Mouse (Mus musculus): ENCODE data around the gene Pacsin1. TPM values are rescaled to one million over a fixed set of nuclear protein-coding genes. Genes with fewer than 3 reads are reported as not detected.

Gene Pacsin1
- 0.99 and 1.5 TPM in 2 replicates for polyA plus RNA-seq (2015; fragmentation: Nextera tagmentation; extraction: Ambion mirVana)

DNA sequence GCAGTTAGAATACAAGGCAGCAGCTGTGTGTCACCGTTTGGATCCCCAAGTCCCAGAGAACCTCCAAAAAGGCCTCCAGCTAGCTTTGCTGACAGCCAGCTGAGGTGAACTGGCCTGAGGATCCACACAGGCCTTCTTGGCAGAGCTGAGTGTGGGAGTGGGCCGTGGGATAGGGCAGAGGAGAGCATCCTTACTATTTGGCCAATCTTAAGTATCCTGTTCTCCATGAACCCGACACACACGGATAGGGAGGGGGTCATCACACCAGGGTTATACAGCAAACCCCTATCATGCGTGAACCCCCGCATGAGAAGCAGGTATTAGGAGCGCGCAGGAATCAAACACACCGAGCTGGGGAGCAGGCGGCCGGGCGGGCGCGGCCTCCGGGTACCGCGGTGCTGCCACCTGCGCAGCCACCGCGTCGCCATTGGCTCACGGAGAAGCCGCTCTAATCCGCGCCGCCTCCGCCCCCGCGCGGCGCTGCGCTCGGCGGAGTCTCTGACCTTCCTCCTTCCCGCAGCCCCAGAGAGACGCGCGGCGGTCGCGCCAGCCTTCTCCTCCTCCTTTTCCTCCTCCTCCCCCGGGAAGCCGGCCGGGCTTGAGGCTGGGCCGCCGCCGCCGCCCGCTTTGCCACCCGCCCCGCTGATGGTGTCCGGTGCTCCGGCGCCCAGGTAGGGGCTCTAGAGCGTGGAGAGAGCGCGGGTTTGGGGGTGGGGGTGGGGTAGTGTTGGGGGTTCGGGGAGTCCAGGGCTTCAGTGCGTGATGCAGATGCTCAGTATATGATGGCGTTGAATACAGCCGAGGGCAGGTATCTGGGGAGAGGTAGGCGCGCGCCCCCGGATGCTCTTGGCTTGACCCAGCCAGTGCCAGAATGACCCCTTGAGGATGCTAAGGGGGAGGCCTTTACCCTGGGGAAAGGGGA lies at the start of gene Pacsin1:
Gene Pacsin1 (plus strand): TSS at position 421 of the 922 bp plus-strand sequence.
- WGBS, result 1% methylated on average over 58 of the region's 65 CpGs
- H3K9me3 ChIP-seq (replicated peaks), result no peaks in the 10 kb centered on the region
- ATAC-seq (replicated peaks; ENCODE audit: low FRiP score), result peak; percentile 67

DNA sequence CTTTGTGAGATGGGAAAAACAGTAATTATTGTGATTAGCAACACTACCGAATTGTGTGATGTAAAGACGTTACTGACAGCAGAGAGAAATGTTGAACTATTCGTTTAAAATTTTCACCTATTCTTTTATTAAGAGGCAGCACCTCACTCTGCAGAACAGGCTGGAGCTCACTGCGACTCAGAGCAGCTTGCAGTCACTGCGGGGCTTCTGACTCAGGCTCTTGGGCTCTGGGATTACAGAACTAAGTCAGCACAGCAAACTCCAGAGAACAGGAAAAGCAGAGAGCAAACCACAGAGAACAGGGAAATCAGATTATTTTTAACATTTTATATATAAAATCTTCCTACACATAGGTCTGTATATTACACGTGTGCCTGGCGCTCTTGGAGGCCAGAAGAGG lies 45.7 kb upstream of the Pacsin1 start:
- ATAC-seq (replicated peaks; ENCODE audit: low FRiP score), result no peak
- H3K9me3 ChIP-seq (replicated peaks), result no peaks in the 10 kb centered on the region
- no peak overlapping the region for H3K9ac ChIP-seq
- peaks cover 31% of the 10 kb centered on the region for H3K4me1 ChIP-seq
- no peaks in the 10 kb centered on the region for H3K27me3 ChIP-seq
- no peak overlapping the region for H3K27ac ChIP-seq
- peaks cover 13% of the 10 kb centered on the region for H3K36me3 ChIP-seq
- 83% methylated on average over 7 of the region's 7 CpGs for WGBS
- H3K4me3 ChIP-seq (replicated peaks), result no peak overlapping the region
- no peak overlapping the region for H3K4me2 ChIP-seq

More for the DNA sequence above, at the start of gene Pacsin1:
- Histone ChIP-seq H3K27me3 (peaks cover 51% of the 10 kb centered on the region), H3K4me2 (peak within 1 kb of the TSS; percentile 90), H3K27ac (no peak within 1 kb of the TSS), H3K4me3 (replicated peaks) (peak within 1 kb of the TSS; percentile 51), H3K36me3 (no peaks in the 10 kb centered on the region), H3K9ac (peak within 1 kb of the TSS; percentile 35), H3K4me1 (peaks cover 19% of the 10 kb centered on the region)

DNA sequence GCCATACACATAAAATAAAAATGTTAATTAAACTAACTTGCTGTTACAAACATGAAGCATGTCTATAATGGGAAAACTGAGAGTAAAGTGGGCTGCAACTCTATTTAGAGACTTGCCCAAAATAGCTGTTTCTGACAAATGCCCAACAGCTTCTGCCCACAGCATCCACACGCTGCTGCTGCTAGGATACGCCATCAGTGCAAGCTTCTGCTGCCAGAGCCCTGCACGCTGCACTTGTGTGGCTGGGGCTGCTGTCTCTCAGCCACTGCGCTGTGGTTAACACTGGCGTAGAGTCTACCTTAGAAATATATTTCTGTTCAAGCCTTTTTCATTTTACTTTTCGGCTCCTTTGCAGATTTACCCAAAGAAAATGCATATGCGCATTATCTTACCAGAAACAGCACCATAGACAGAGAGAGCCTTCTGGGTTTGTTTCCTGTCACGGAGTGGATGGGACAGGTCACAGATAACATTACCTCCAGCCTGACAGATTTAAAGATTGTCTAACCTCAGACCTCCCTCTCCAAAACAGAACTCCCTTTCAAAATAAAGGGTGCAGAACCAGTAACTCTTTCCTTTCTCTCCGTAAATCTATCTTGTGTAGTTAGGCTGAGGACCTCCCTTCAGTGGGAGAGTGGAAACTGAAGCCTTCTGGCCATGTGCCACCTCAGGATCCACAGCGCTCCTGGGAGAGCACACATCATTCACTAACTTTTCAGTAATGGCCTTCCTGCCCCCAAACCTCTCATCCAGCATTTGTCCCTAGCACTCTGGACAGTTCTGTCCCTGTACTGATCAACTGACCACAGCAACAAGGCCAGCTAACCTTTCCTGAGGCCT lies 44.4 kb upstream of the Pacsin1 start:
- Histone ChIP-seq H3K27ac (0 out of 2 replicates have a peak overlapping the region, but pooled peaks have one; percentile 2), H3K4me1 (peaks cover 34% of the 10 kb centered on the region), H3K9me3 (replicated peaks) (no peaks in the 10 kb centered on the region), H3K4me3 (replicated peaks) (no peak overlapping the region), H3K9ac (no peak overlapping the region), H3K36me3 (peaks cover 13% of the 10 kb centered on the region), H3K27me3 (no peaks in the 10 kb centered on the region), H3K4me2 (no peak overlapping the region)
- WGBS, result 57% methylated on average over 10 of the region's 10 CpGs
- ATAC-seq (replicated peaks; ENCODE audit: low FRiP score), result no peak

DNA sequence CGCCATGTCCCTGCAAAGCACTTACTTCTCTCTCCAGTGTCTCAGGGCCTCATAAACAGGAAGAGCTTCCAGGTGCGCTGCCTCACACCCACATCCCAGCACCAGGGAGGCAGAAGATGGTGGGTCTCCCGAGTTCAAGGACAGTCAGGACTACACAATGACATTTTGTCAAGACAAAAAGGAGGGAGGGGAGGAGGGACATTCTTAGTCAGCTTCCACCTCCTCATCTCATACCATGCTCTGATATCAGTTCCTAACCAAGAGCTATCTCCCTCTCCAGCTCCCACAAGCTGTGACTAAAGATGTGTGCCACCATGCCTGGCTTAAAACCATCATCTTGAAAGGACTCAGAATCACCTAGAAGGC lies 43.8 kb upstream of the Pacsin1 start:
- H3K4me1 ChIP-seq, result peaks cover 34% of the 10 kb centered on the region
- H3K4me3 ChIP-seq (replicated peaks), result no peak overlapping the region
- H3K9me3 ChIP-seq (replicated peaks), result no peaks in the 10 kb centered on the region
- 43% methylated on average over 3 of the region's 3 CpGs for WGBS
- no peaks in the 10 kb centered on the region for H3K27me3 ChIP-seq
- ATAC-seq (replicated peaks; ENCODE audit: low FRiP score), result no peak
- H3K36me3 ChIP-seq, result peaks cover 15% of the 10 kb centered on the region
- no peak overlapping the region for H3K9ac ChIP-seq
- no peak overlapping the region for H3K4me2 ChIP-seq
- 0 out of 2 replicates have a peak overlapping the region, but pooled peaks have one; percentile 2 for H3K27ac ChIP-seq

DNA sequence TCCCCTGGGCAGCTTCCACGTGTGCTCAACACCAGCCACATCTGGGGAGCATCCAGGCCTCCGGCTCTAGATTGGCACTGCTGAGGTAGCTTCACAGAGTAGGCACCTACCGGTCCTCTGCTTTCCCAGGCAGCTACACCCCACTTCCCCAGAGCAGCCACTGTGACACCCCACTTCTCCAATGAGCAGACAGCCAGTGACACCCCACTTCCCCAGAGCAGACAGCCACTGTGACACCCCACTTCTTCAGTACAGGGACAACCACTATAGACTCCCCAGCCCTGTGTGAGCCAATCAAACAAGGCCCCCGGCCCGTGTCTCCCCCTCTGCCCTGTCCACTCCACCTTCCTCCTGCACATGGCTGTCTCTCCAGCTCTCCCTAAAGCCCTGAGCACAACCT lies 43.3 kb upstream of the Pacsin1 start:
- Histone ChIP-seq H3K4me3 (replicated peaks) (no peak overlapping the region), H3K9ac (no peak overlapping the region), H3K9me3 (replicated peaks) (no peaks in the 10 kb centered on the region), H3K27me3 (no peaks in the 10 kb centered on the region), H3K4me2 (no peak overlapping the region), H3K27ac (no peak overlapping the region), H3K36me3 (peaks cover 20% of the 10 kb centered on the region), H3K4me1 (peaks cover 34% of the 10 kb centered on the region)
- no peak for ATAC-seq (replicated peaks; ENCODE audit: low FRiP score)
- WGBS, result 80% methylated on average over 5 of the region's 5 CpGs

DNA sequence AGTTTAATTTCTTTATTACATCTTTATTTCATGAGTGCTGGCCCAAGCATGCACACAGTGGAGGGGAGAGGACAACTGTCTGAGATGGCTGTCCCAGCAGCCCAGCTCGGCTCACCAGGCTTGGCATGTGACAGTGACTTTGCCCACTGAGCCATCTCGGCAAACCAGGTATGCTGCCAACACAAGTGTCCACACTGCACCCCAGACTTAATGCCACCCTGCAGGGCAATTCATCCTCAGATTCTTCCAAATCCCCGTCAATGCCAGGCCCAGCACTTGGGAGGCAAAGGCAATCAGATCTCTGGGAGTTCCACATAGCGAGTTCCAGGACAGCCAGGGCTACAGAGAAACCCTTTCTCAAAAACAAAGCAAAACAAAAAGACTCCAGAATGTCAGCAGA lies 42.3 kb upstream of the Pacsin1 start:
- H3K27ac ChIP-seq, result no peak overlapping the region
- 83% methylated on average over 4 of the region's 4 CpGs for WGBS
- ATAC-seq (replicated peaks; ENCODE audit: low FRiP score), result no peak

DNA sequence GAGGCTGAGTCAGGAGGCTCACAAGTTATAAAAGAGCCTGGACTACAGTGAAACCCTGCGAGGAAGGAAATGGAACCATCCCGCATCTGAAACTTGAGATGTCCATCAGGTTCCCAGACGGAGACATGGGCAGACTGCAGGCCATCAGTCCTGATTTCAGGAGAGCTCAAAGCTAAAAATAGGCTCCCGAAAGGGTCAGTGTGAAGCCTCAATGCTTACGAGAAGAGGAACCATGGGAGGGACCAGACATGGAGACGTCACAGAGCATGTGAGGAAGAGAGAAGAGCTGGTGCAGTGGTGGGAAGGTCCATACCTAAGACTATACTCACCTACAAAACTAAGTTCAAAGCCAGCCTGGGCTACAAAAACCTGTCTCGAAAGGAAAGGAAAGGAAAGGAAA lies 39.9 kb upstream of the Pacsin1 start:
- Histone ChIP-seq H3K27me3 (no peaks in the 10 kb centered on the region), H3K27ac (no peak overlapping the region)
- 63% methylated on average over 7 of the region's 7 CpGs for WGBS

More for the DNA sequence above, 42.3 kb upstream of the Pacsin1 start:
- peaks cover 34% of the 10 kb centered on the region for H3K4me1 ChIP-seq
- H3K9me3 ChIP-seq (replicated peaks), result peaks cover 7% of the 10 kb centered on the region; the same call in 1 of the 2 replicates
- H3K9ac ChIP-seq, result no peak overlapping the region
- H3K36me3 ChIP-seq, result peaks cover 29% of the 10 kb centered on the region
- H3K27me3 ChIP-seq, result no peaks in the 10 kb centered on the region
- no peak overlapping the region for H3K4me2 ChIP-seq
- no peak overlapping the region for H3K4me3 ChIP-seq (replicated peaks)

DNA sequence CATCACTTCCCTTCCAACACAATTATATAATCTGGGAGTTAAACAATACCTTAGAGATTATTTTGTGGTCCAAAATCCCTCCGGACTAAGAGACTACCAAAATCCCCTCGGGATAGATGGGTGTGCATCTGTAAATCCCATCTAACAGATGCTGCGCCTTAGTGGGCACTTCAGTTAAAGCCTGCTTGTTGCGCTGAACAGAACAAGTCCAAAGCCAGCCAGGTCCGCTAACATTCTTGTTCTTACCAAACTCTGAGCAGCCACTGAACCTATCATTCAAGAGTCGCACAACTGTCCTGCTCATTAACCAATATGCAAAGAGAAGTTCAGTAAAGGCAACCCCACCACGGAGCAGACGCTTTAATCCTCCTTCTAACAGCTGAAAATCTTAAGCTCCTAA lies 34.1 kb upstream of the Pacsin1 start:
- peaks cover 21% of the 10 kb centered on the region for H3K36me3 ChIP-seq
- peak overlapping the region; percentile 98 for H3K9ac ChIP-seq
- H3K9me3 ChIP-seq (replicated peaks), result peaks cover 8% of the 10 kb centered on the region; the same call in 1 of the 2 replicates
- peak overlapping the region; percentile 97 for H3K4me3 ChIP-seq (replicated peaks)
- ATAC-seq (replicated peaks; ENCODE audit: low FRiP score), result no peak
- no peak overlapping the region for H3K27ac ChIP-seq
- no peaks in the 10 kb centered on the region for H3K27me3 ChIP-seq
- peaks cover 24% of the 10 kb centered on the region for H3K4me1 ChIP-seq
- 43% methylated on average over 8 of the region's 8 CpGs for WGBS
- H3K4me2 ChIP-seq, result peak overlapping the region; percentile 67

More for the DNA sequence above, 39.9 kb upstream of the Pacsin1 start:
- H3K9ac ChIP-seq, result no peak overlapping the region
- ATAC-seq (replicated peaks; ENCODE audit: low FRiP score), result no peak
- H3K9me3 ChIP-seq (replicated peaks), result peaks cover 8% of the 10 kb centered on the region; the same call in 1 of the 2 replicates
- H3K4me2 ChIP-seq, result no peak overlapping the region
- H3K36me3 ChIP-seq, result peaks cover 29% of the 10 kb centered on the region
- peaks cover 36% of the 10 kb centered on the region for H3K4me1 ChIP-seq
- no peak overlapping the region for H3K4me3 ChIP-seq (replicated peaks)

DNA sequence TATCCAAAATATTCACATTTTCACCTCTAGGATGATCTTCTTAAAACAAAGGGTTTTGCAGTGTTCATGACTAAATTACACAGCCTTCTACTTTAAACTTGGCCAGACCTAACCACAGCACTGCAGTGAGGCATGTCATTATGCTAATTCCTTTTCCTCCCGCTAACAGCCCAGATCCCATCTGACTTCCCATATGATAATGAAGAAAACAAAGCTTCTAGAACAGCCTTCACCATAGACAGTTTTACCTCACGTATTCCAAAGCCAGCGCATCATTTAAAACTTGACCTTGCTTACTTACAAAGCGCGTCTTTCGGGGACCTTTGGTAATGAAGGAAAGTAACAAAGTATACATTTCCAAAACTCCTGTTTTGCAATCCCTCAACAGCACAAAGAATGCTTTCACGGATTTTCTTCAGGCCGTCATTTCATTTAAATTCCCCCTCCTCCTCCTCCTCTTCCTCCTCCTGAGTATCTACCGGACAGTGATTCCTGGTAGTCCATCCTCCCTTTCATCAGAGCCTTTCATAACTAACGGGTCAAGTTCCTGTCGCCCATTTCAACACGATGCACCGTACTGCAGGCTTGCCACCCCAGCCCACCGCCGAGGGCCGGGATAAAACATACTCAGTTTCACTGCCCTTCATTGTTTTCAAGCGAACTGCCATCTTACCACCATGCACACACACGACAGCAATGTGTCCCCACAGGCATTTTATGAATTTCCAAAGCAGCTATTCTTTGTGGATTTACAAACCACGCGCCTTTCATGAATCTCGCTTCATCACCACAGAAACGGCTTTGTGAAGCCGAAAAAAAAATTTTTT lies 33.4 kb upstream of the Pacsin1 start:
- Histone ChIP-seq H3K36me3 (peaks cover 15% of the 10 kb centered on the region), H3K4me1 (peaks cover 26% of the 10 kb centered on the region), H3K9me3 (replicated peaks) (peaks cover 8% of the 10 kb centered on the region; the same call in 1 of the 2 replicates), H3K4me2 (peak overlapping the region; percentile 67), H3K27ac (peak overlapping the region; percentile 90), H3K27me3 (no peaks in the 10 kb centered on the region), H3K4me3 (replicated peaks) (peak overlapping the region; percentile 97), H3K9ac (peak overlapping the region; percentile 98)
- ATAC-seq (replicated peaks; ENCODE audit: low FRiP score), result no peak
- 2% methylated on average over 23 of the region's 23 CpGs for WGBS

DNA sequence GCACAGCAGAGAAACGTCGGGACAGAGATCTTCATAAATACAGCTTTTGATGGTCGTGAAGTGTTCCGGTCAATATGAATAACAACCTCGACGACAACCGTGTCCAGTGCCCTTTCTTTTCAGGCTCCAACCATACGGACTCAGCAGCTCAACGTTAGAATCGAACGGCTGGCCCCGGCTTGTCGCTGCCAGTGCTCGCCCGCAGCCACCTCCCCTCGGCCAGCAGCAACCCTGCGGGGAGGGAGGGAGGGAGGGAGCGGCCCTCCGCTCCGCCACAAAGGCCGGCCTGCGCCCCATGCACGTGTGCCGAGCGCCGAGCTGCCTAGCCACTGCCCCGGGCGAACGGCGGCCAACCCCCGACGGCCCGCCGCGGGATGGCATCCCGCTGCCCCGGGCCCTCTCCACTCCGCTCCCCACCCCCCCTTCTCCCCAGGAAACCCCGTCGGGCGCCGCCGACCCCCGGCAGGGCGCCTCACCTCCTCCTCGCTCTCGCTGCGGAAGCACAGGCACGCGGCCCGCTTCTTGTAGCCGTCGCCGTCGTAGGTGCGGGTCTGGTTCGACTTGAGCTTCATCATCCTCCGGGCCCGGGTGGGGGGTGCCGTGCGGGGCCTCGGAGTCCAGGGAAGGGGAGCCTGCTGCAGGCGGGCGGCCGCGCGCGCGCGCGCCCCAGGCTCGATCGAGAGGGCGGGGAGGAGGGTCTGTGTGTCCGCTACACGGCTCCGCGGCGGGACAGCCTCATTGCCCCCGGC lies 32.5 kb upstream of the Pacsin1 start:
- Histone ChIP-seq H3K9me3 (replicated peaks) (peaks cover 3% of the 10 kb centered on the region; the same call in 1 of the 2 replicates), H3K4me1 (peaks cover 27% of the 10 kb centered on the region), H3K4me2 (peak overlapping the region; percentile 67), H3K27me3 (no peaks in the 10 kb centered on the region), H3K36me3 (peaks cover 6% of the 10 kb centered on the region), H3K9ac (peak overlapping the region; percentile 98), H3K27ac (peak overlapping the region; percentile 90), H3K4me3 (replicated peaks) (peak overlapping the region; percentile 97)
- under 1% methylated on average over 78 of the region's 80 CpGs for WGBS
- peak; percentile 55 for ATAC-seq (replicated peaks; ENCODE audit: low FRiP score)
